Mouse (Mus musculus) kidney, postnatal 0 days (tissue): ENCODE results near the gene Yrdc. TPM values are rescaled to one million over a fixed set of nuclear protein-coding genes. Genes with fewer than 3 reads are reported as not detected.
A peak's percentile ranks its signal among the peaks of the same experiment; 100 is the strongest.

Experiments
- ATAC-seq: fragments of 200-750 bp; cut with Nextera tagmentation; replicated peaks from 2 replicates; pipeline ENCODE4 v1.8.0; 2017; ENCODE audit warnings: low read depth, moderate number of reproducible peaks, moderate TSS enrichment, moderate library complexity; ENCODE audit not compliant: low FRiP score
- DNase-seq: peaks from one replicate; pipeline ENCODE4 v3.0.0-alpha.2; 2016; ENCODE audit warnings: low spot score
- H3K27ac ChIP-seq: fragments of 300-500 bp; sonication (generic); 2 replicates; pipeline ENCODE4 v1.5.1; 2014; ENCODE audit warnings: mild to moderate bottlenecking
- H3K27me3 ChIP-seq: fragments of 300-500 bp; sonication (generic); 2 replicates; pipeline ENCODE4 v1.6.1; 2014; ENCODE audit warnings: low read length, mixed read lengths; ENCODE audit not compliant: insufficient read depth
- H3K36me3 ChIP-seq: fragments of 300-500 bp; sonication (generic); 2 replicates; pipeline ENCODE4 v1.6.1; 2014; ENCODE audit warnings: low read length, mixed read lengths; ENCODE audit not compliant: insufficient read depth
- H3K4me1 ChIP-seq: fragments of 300-500 bp; sonication (generic); replicated peaks from 2 replicates; pipeline ENCODE4 v1.6.1; 2014; ENCODE audit warnings: antibody characterized with exemption, low read length, mixed read lengths; ENCODE audit not compliant: insufficient read depth
- H3K4me2 ChIP-seq: fragments of 300-500 bp; sonication (generic); 2 replicates; pipeline ENCODE4 v1.6.1; 2014; ENCODE audit warnings: mild to moderate bottlenecking, low read length, moderate library complexity, mixed read lengths
- H3K4me3 ChIP-seq: fragments of 300-500 bp; sonication (generic); replicated peaks from 2 replicates; pipeline ENCODE4 v1.5.1; 2014; ENCODE audit warnings: low read depth, low read length
- H3K9ac ChIP-seq: fragments of 300-500 bp; sonication (generic); 2 replicates; pipeline ENCODE4 v1.6.1; 2014; ENCODE audit warnings: low read depth, low read length
- H3K9me3 ChIP-seq: fragments of 300-500 bp; sonication (generic); replicated peaks from 2 replicates; pipeline ENCODE4 v1.6.1; 2016; ENCODE audit warnings: low read length, inconsistent platforms, mixed read lengths
- CTCF ChIP-seq: IDR thresholded peaks from 2 replicates; pipeline ENCODE4 v1.5.1; 2016; ENCODE audit warnings: antibody characterized with exemption, low read depth, mild to moderate bottlenecking, moderate library complexity
- WGBS: fragments of 180-500 bp; shearing (Covaris S2); extraction: QIAGEN DNeasy Blood & Tissue Kit; methylation state at CpG from one replicate; pipeline ENCODE4 v1.1.7; 2014; 5-methylcytosine and 5-hydroxymethylcytosine counted together
- polyA plus RNA-seq: library from polyadenylated mRNA; unstranded; fragments of >200 nt; fragmentation: Nextera tagmentation; extraction: Ambion mirVana; gene quantifications from 2 replicates; pipeline ENCODE4 v1.2.1, GENCODE M21; 2015

The Yrdc gene
- polyA plus RNA-seq, 1 experiment from 2014 or later = 39.2 TPM

- Histone ChIP-seq H3K9me3 (no peaks in the 10 kb centered on the region), H3K9ac (no peak overlapping the region), H3K36me3 (peaks cover 21% of the 10 kb centered on the region; the same call in 1 of the 2 replicates), H3K4me3 (no peak overlapping the region), H3K4me1 (no peaks in the 10 kb centered on the region), H3K27ac (no peak overlapping the region), H3K27me3 (no peaks in the 10 kb centered on the region), H3K4me2 (no peak overlapping the region)
- peak; percentile 71; the same call in 1 of the 2 replicates for TF ChIP-seq CTCF
- DNase-seq (peak; percentile 48), ATAC-seq (no peak; the same call in 1 of the 2 replicates)
- WGBS = 45% methylated on average over 11 of the region's 11 CpGs
These were observed 7.0 kb upstream of the Yrdc start for GRCm38 (mm10) chr4:124843493-124843892.

- Histone ChIP-seq H3K9ac (no peak overlapping the region), H3K9me3 (no peaks in the 10 kb centered on the region), H3K4me1 (peaks cover 16% of the 10 kb centered on the region), H3K4me3 (no peak overlapping the region), H3K36me3 (peaks cover 4% of the 10 kb centered on the region; the same call in 1 of the 2 replicates), H3K27me3 (no peaks in the 10 kb centered on the region), H3K4me2 (no peak overlapping the region), H3K27ac (no peak overlapping the region)
- DNase-seq (peak; percentile 88), ATAC-seq (no peak)
- peak; percentile 89 for TF ChIP-seq CTCF
- WGBS = 9% methylated on average over 8 of the region's 8 CpGs
These were observed 2.9 kb upstream of the Yrdc start for GRCm38 (mm10) chr4:124847573-124847972.

DNA sequence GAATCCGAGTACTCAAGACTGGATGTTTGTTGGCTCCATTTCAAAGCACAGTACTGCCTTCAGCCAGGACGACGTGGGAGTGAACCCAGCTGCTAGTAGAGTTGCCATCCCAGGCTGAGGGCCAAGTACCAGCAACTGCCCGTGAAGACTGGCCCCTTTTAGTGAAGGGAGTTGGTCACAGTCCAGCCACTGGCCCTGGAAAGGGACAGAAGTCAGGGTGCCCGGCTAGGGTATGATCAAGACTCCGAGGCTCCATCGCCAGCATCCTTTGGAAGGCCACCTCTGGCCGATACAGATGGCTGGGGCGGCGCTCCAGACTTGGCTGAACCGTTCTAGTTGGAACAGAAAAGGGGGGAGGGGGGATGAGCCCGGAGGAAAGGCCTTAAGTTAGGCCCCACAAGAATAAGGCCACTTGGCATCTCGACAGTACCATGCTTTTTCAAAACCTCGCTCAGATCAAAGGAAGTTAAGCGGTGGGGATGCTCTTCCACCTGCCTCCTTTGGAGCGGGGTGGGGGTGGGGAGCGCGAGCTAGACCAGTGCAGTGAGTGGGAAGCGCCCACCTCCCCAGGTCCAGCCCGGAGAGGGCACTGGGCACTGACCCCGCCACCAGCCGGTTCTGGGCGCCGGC lies 733 bp upstream of the Yrdc start:
- Histone ChIP-seq H3K27me3 (no peaks in the 10 kb centered on the region), H3K36me3 (peaks cover 16% of the 10 kb centered on the region), H3K4me1 (peaks cover 16% of the 10 kb centered on the region), H3K4me3 (peak overlapping the region; percentile 96), H3K27ac (peak overlapping the region; percentile 97), H3K9me3 (no peaks in the 10 kb centered on the region), H3K4me2 (peak overlapping the region; percentile 92), H3K9ac (peak overlapping the region; percentile 90)
- DNase-seq (peak; percentile 62), ATAC-seq (no peak; the same call in 1 of the 2 replicates)
- TF ChIP-seq CTCF = no peak
- WGBS = 1% methylated on average over 24 of the region's 24 CpGs

- ATAC-seq (peak; percentile 73), DNase-seq (peak; percentile 65)
- Histone ChIP-seq H3K9me3 (no peaks in the 10 kb centered on the region), H3K9ac (peak within 1 kb of the TSS; percentile 90), H3K4me2 (peak within 1 kb of the TSS; percentile 92), H3K4me3 (peak within 1 kb of the TSS; percentile 96), H3K36me3 (peaks cover 18% of the 10 kb centered on the region), H3K27me3 (no peaks in the 10 kb centered on the region), H3K27ac (peak within 1 kb of the TSS; percentile 97), H3K4me1 (peaks cover 16% of the 10 kb centered on the region)
- WGBS = under 1% methylated on average over 55 of the region's 75 CpGs
- TF ChIP-seq CTCF = no peak
These were observed 617 bp downstream of the Yrdc start, which contains the start of gene 1110065P20Rik for GRCm38 (mm10) chr4:124850933-124851658. TSS of gene 1110065P20Rik (minus strand) at chr4:124851196.

- no peak overlapping the region for H3K4me3 ChIP-seq
- no peaks in the 10 kb centered on the region for H3K9me3 ChIP-seq
- no peak overlapping the region for H3K9ac ChIP-seq
- 93% methylated on average over 8 of the region's 8 CpGs for WGBS
- DNase-seq = no peak
- H3K4me2 ChIP-seq = no peak overlapping the region
- peaks cover 6% of the 10 kb centered on the region for H3K27me3 ChIP-seq
- no peak for ATAC-seq
- TF ChIP-seq CTCF = no peak
- H3K36me3 ChIP-seq = peaks cover 21% of the 10 kb centered on the region
- peaks cover 8% of the 10 kb centered on the region for H3K4me1 ChIP-seq
- H3K27ac ChIP-seq = no peak overlapping the region
These were observed 5.8 kb downstream of the Yrdc start for GRCm38 (mm10) chr4:124856294-124856693.

GRCm38 (mm10) chr4:124858370-124858769 lies 7.9 kb downstream of the Yrdc start:
- H3K4me1 ChIP-seq = peaks cover 8% of the 10 kb centered on the region; the same call in 1 of the 2 replicates
- H3K9me3 ChIP-seq = no peaks in the 10 kb centered on the region
- H3K9ac ChIP-seq = no peak overlapping the region
- TF ChIP-seq CTCF = no peak
- peaks cover 18% of the 10 kb centered on the region for H3K27me3 ChIP-seq
- H3K4me2 ChIP-seq = no peak overlapping the region
- DNase-seq = no peak
- H3K4me3 ChIP-seq = no peak overlapping the region
- peaks cover 19% of the 10 kb centered on the region for H3K36me3 ChIP-seq
- no peak overlapping the region for H3K27ac ChIP-seq
- ATAC-seq = no peak
- WGBS = 36% methylated on average over 5 of the region's 5 CpGs
